Mouse (Mus musculus) lung, embryonic 16.5 days (tissue): ENCODE results near the gene Chl1. TPM values are rescaled to one million over a fixed set of nuclear protein-coding genes. Genes with fewer than 3 reads are reported as not detected.

Source experiments
- ATAC-seq: fragments of 200-750 bp; cut with Nextera tagmentation; 2 replicates; pipeline ENCODE4 v1.8.0; 2017; ENCODE audit warnings: low read depth, mild to moderate bottlenecking, moderate library complexity
- H3K27ac ChIP-seq: fragments of 300-500 bp; sonication (generic); 2 replicates; pipeline ENCODE4 v1.5.1; 2014; ENCODE audit warnings: mild to moderate bottlenecking, control low read depth, low read length
- H3K27me3 ChIP-seq: fragments of 300-500 bp; sonication (generic); 2 replicates; pipeline ENCODE4 v1.6.1; 2014; ENCODE audit warnings: low read depth, low read length, mixed read lengths; ENCODE audit not compliant: control insufficient read depth, insufficient read depth
- H3K36me3 ChIP-seq: fragments of 300-500 bp; sonication (generic); 2 replicates; pipeline ENCODE4 v1.6.1; 2014; ENCODE audit warnings: low read length; ENCODE audit not compliant: control insufficient read depth, insufficient read depth
- H3K4me1 ChIP-seq: fragments of 300-500 bp; sonication (generic); replicated peaks from 2 replicates; pipeline ENCODE4 v1.6.1; 2014; ENCODE audit warnings: low read length, mixed read lengths; ENCODE audit not compliant: control insufficient read depth, insufficient read depth
- H3K4me2 ChIP-seq: fragments of 300-500 bp; sonication (generic); 2 replicates; pipeline ENCODE4 v1.6.1; 2014; ENCODE audit warnings: low read depth, low read length, control low read depth
- H3K4me3 ChIP-seq: fragments of 300-500 bp; sonication (generic); 2 replicates; pipeline ENCODE4 v1.5.1; 2014; ENCODE audit warnings: mild to moderate bottlenecking, low read length, control low read depth
- H3K9ac ChIP-seq: fragments of 300-500 bp; sonication (generic); 2 replicates; pipeline ENCODE4 v1.6.1; 2014; ENCODE audit warnings: low read length, control low read depth
- H3K9me3 ChIP-seq: fragments of 300-500 bp; sonication (generic); 2 replicates; pipeline ENCODE4 v1.6.1; 2016; ENCODE audit warnings: low read length; ENCODE audit not compliant: control insufficient read depth
- WGBS: fragments of 180-500 bp; shearing (Covaris S2); extraction: QIAGEN DNeasy Blood & Tissue Kit; methylation state at CpG from one replicate; pipeline ENCODE4 v1.1.7; 2014; 5-methylcytosine and 5-hydroxymethylcytosine counted together
- polyA plus RNA-seq: library from polyadenylated mRNA; unstranded; fragments of >200 nt; fragmentation: Nextera tagmentation; extraction: Ambion mirVana; gene quantifications from 2 replicates; pipeline ENCODE4 v1.2.1, GENCODE M21; 2015

Gene Chl1
- polyA plus RNA-seq, 1 experiment from 2014 or later, result 0.38 TPM

GRCm38 (mm10) chr6:103526945-103527777 lies 16.8 kb downstream of the Chl1 start:
- Histone ChIP-seq H3K27me3 (no peaks in the 10 kb centered on the region), H3K9me3 (no peaks in the 10 kb centered on the region), H3K4me3 (no peak overlapping the region), H3K36me3 (no peaks in the 10 kb centered on the region), H3K9ac (no peak overlapping the region), H3K4me1 (no peaks in the 10 kb centered on the region), H3K27ac (no peak overlapping the region), H3K4me2 (no peak overlapping the region)
- ATAC-seq, result no peak
- 68% methylated on average over 8 of the region's 8 CpGs for WGBS

GRCm38 (mm10) chr6:103533048-103533447 lies 22.7 kb downstream of the Chl1 start:
- Histone ChIP-seq H3K4me3 (no peak overlapping the region), H3K36me3 (no peaks in the 10 kb centered on the region), H3K27me3 (no peaks in the 10 kb centered on the region), H3K4me2 (no peak overlapping the region), H3K4me1 (no peaks in the 10 kb centered on the region), H3K27ac (no peak overlapping the region), H3K9ac (no peak overlapping the region), H3K9me3 (no peaks in the 10 kb centered on the region)
- no peak for ATAC-seq

DNA sequence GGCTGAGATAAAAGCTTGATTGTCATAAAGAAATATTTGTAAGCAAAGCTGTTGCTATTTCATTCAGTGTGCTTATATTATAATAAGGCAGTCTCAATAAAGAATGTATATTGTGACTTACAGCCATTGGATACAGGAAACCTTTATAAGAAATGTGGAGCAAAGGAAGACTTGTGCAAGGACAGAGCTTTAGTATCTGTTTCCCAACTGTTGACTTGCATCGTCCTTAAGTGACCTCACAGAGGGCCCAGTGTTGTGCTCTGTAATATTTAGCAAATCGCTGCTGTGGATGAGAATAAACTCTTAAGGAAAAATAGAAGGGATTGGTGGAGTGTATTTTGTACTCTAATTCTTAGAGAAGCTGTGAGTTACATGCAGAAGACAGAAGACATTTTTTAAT lies 23.6 kb downstream of the Chl1 start:
- H3K4me2 ChIP-seq, result no peak overlapping the region
- no peaks in the 10 kb centered on the region for H3K4me1 ChIP-seq
- H3K27me3 ChIP-seq, result no peaks in the 10 kb centered on the region
- no peak overlapping the region for H3K4me3 ChIP-seq
- no peaks in the 10 kb centered on the region for H3K36me3 ChIP-seq
- no peak for ATAC-seq
- no peak overlapping the region for H3K27ac ChIP-seq
- H3K9ac ChIP-seq, result no peak overlapping the region
- no peaks in the 10 kb centered on the region for H3K9me3 ChIP-seq
- 79% methylated on average over 2 of the region's 2 CpGs for WGBS

DNA sequence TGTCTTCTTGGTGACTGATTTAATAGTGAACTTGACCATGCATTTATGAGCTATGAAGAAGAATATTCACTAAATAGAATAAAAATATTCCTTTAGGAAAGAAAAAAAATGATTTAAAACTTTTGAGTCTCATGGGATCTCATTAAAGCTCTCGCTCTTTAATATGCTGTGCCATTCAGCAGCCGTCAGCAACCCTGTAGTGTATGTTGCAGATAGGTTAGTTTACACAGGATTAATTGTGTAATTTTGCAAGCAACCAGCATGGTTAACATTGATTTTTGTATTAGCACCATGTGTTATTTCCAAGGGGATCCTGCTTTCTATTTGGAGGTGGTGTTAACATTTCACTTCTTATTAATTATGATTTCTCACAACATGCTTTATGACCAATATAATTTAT lies 32.2 kb downstream of the Chl1 start:
- Histone ChIP-seq H3K27ac (no peak overlapping the region), H3K4me2 (no peak overlapping the region), H3K9me3 (no peaks in the 10 kb centered on the region), H3K4me3 (no peak overlapping the region), H3K9ac (no peak overlapping the region), H3K27me3 (no peaks in the 10 kb centered on the region), H3K36me3 (no peaks in the 10 kb centered on the region), H3K4me1 (no peaks in the 10 kb centered on the region)
- 91% methylated on average over 2 of the region's 2 CpGs for WGBS
- no peak for ATAC-seq

DNA sequence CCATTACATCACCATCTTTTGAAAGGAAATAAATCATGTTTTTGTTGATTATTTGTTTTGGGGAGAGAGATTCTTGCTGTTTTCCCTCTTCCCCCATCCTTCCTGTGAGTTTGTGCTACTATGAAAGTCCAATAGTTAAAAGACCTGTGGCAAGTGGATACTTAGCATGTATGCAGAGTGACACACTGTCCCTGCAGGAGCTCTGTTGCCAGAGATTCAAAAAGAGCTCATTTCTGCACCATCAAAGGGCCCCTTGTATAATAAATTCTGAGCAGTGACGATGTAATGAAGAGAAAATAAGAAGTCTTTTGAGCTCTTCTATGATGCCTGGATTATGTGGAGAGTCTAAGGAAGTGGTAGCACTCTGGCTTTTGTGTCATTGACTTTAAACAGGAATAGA lies 33.4 kb downstream of the Chl1 start:
- Histone ChIP-seq H3K27ac (no peak overlapping the region), H3K36me3 (no peaks in the 10 kb centered on the region), H3K4me1 (no peaks in the 10 kb centered on the region), H3K4me3 (no peak overlapping the region), H3K9me3 (no peaks in the 10 kb centered on the region), H3K27me3 (no peaks in the 10 kb centered on the region), H3K9ac (no peak overlapping the region), H3K4me2 (no peak overlapping the region)
- WGBS, result 68% methylated on average over 1 of the region's 1 CpGs
- ATAC-seq, result no peak

- Histone ChIP-seq H3K4me1 (no peaks in the 10 kb centered on the region), H3K4me2 (no peak overlapping the region), H3K9me3 (no peaks in the 10 kb centered on the region), H3K27me3 (no peaks in the 10 kb centered on the region), H3K9ac (no peak overlapping the region), H3K27ac (no peak overlapping the region), H3K36me3 (no peaks in the 10 kb centered on the region), H3K4me3 (no peak overlapping the region)
- 75% methylated on average over 3 of the region's 3 CpGs for WGBS
- no peak for ATAC-seq
These were observed 35.9 kb downstream of the Chl1 start for GRCm38 (mm10) chr6:103546314-103546713.

- no peak overlapping the region for H3K4me2 ChIP-seq
- H3K4me3 ChIP-seq, result no peak overlapping the region
- H3K9ac ChIP-seq, result no peak overlapping the region
- 71% methylated on average over 4 of the region's 4 CpGs for WGBS
- H3K9me3 ChIP-seq, result no peaks in the 10 kb centered on the region
- H3K4me1 ChIP-seq, result no peaks in the 10 kb centered on the region
- no peaks in the 10 kb centered on the region for H3K36me3 ChIP-seq
- H3K27me3 ChIP-seq, result no peaks in the 10 kb centered on the region
- no peak overlapping the region for H3K27ac ChIP-seq
- no peak for ATAC-seq
These were observed 39.5 kb downstream of the Chl1 start for GRCm38 (mm10) chr6:103549929-103550328.

DNA sequence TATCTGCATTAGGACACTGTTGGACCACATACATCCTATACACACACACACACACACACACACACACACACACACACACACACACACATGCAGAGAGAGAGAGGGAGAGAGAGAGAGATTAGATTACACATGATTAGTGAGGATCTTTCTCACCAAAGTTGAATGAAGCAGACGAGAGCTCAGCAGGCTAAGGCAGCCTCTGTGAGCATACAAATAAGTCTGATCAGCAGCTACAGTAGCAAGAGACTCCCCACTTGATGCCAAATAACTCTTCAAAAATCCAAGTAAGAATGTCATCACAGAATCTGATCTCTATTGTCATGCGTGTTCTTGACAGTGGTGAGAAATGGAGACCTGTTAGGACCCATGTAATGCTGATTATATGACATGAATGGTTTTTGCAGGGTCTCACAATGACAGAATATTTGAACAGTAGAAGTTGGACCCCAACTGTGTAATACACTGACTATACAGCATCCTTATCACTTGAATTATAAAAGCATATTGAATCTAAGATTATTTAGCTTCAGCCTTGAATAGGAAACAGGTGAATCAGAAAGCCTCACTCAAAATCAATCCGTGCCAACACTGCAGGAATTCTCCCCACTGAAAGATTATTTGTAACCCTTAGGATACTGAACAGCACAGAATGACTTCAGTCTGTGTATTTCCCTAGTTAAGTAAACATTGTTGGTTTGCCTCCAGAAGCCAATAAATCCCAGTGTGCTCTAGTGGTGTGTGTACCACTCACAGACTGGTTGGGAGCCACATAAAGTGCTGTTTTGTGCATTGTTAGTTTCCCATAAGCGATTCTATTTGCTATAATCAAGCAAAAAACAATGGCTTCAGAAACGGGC lies 47.9 kb downstream of the Chl1 start:
- H3K4me3 ChIP-seq, result no peak overlapping the region
- no peak overlapping the region for H3K4me2 ChIP-seq
- no peak overlapping the region for H3K9ac ChIP-seq
- ATAC-seq, result no peak
- no peaks in the 10 kb centered on the region for H3K9me3 ChIP-seq
- no peaks in the 10 kb centered on the region for H3K27me3 ChIP-seq
- H3K4me1 ChIP-seq, result 0 out of 2 replicates have a peak, but pooled peaks cover 2% of the 10 kb centered on the region
- H3K36me3 ChIP-seq, result no peaks in the 10 kb centered on the region
- no peak overlapping the region for H3K27ac ChIP-seq
- 50% methylated on average over 5 of the region's 5 CpGs for WGBS

DNA sequence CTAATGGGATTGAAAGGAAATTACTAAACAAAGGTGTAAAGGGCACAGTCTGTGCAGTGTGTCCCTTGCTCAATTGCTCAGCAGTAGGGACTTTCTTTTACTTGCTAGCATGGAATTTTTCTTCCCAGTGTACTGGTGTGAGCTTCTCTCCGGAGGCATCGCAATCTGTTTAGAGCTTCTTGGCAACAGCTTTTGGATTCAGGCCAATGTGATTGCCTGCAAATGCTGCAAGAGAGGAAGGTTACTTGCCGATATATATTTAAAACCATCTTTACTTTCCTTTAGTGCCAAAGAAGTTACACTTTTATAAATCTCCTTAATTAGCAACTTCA lies 48.5 kb downstream of the Chl1 start:
- no peaks in the 10 kb centered on the region for H3K36me3 ChIP-seq
- no peak for ATAC-seq
- WGBS, result 51% methylated on average over 3 of the region's 3 CpGs
- H3K4me2 ChIP-seq, result no peak overlapping the region
- no peaks in the 10 kb centered on the region for H3K9me3 ChIP-seq
- no peak overlapping the region for H3K4me3 ChIP-seq
- H3K27ac ChIP-seq, result no peak overlapping the region
- 0 out of 2 replicates have a peak, but pooled peaks cover 2% of the 10 kb centered on the region for H3K4me1 ChIP-seq
- no peak overlapping the region for H3K9ac ChIP-seq
- H3K27me3 ChIP-seq, result no peaks in the 10 kb centered on the region
